ENCODE assay signal across 15 mouse cellular contexts in genomic region chr2:38560296-38561227, GRCm38 (mm10). TPM values are rescaled to one million over a fixed set of nuclear protein-coding genes. Genes with fewer than 3 reads are reported as not detected.
DNase-seq lines count a peak whose midpoint lies in the region; ATAC-seq and TF ChIP-seq lines count a peak whose summit lies in the region.
"Had no signal": no experiment of that assay in that cellular context is flagged by ENCODE, and none has a peak within 500 bp of the region (broad histone marks: within the 10 kb centered on the region; RNA-seq: fewer than 3 reads in every experiment).

No protein-coding gene starts in this region.

- no peaks in the 10 kb centered on the region for H3K9me3 ChIP-seq in heart, embryonic 12.5 days (replicated peaks)
- H3K9me3 ChIP-seq in E14TG2a.4 (ENCODE audit: low read length): no peaks in the 10 kb centered on the region; the same call in 1 of the 2 replicates
- no peaks in the 10 kb centered on the region for H3K9me3 ChIP-seq in embryonic facial prominence, embryonic 10.5 days
- no peaks in the 10 kb centered on the region for H3K9me3 ChIP-seq in hindbrain, embryonic 16.5 days (ENCODE audit: control insufficient read depth, low read length)
- H3K9me3 ChIP-seq: neural tube, embryonic 12.5 days had no signal

- WGBS in heart, embryonic 12.5 days: 69% methylated on average over 17 of the region's 17 CpGs
- 79% methylated on average over 17 of the region's 17 CpGs for WGBS in heart, adult 2 months
- 62% methylated on average over 17 of the region's 17 CpGs for WGBS in embryonic facial prominence, embryonic 10.5 days
- 37% methylated on average over 17 of the region's 17 CpGs for WGBS in hindbrain, embryonic 16.5 days

- intact Hi-C loops in heart, adult 2 months (cut with DNase I): no loop called here

- no peak overlapping the region; the same call in 1 of the 2 replicates for H3K27ac ChIP-seq in heart, embryonic 12.5 days (ENCODE audit: poor library complexity, severe bottlenecking)
- no peak overlapping the region for H3K27ac ChIP-seq in heart, adult 2 months
- no peak overlapping the region; the same call in 1 of the 2 replicates for H3K27ac ChIP-seq in embryonic facial prominence, embryonic 10.5 days (replicated peaks)
- H3K27ac ChIP-seq in hindbrain, embryonic 16.5 days (ENCODE audit: low read depth, low read length): no peak overlapping the region
- H3K27ac ChIP-seq: neural tube, embryonic 12.5 days had no signal

- H3K79me2 ChIP-seq in heart, adult 2 months (replicated peaks; ENCODE audit: control insufficient read depth, insufficient read depth, low read length): no peaks in the 10 kb centered on the region

- H3K9ac ChIP-seq in heart, embryonic 12.5 days: no peak overlapping the region
- H3K9ac ChIP-seq in heart, adult 2 months (ENCODE audit: low read depth, low read length): no peak overlapping the region
- H3K9ac ChIP-seq in hindbrain, embryonic 16.5 days (ENCODE audit: low read depth, low read length): no peak overlapping the region
- H3K9ac ChIP-seq: liver, postnatal 0 days; neural tube, embryonic 12.5 days had no signal

- TF ChIP-seq CTCF in heart, adult 2 months (IDR thresholded peaks at IDR 0.05): no peak
- TF ChIP-seq CTCF in E14TG2a.4 (conservative IDR thresholded peaks at IDR 0.05; ENCODE audit: low read length): no peak

- 0 out of 2 replicates have a peak, but pooled peaks have one; percentile 12 for ATAC-seq in heart, embryonic 12.5 days (ENCODE audit: insufficient number of reproducible peaks, low FRiP score)
- peak; percentile 35; the same call in 1 of the 2 replicates for ATAC-seq in hindbrain, embryonic 16.5 days
- ATAC-seq: liver, postnatal 0 days had no signal

- peaks cover 25% of the 10 kb centered on the region for H3K4me1 ChIP-seq in heart, embryonic 12.5 days (replicated peaks)
- no peaks in the 10 kb centered on the region for H3K4me1 ChIP-seq in heart, adult 2 months (ENCODE audit: control insufficient read depth, insufficient read depth, low read length)
- peaks cover 78% of the 10 kb centered on the region for H3K4me1 ChIP-seq in E14TG2a.4 (replicated peaks; ENCODE audit: low read depth, low read length)
- H3K4me1 ChIP-seq in embryonic facial prominence, embryonic 10.5 days: peaks cover 14% of the 10 kb centered on the region
- H3K4me1 ChIP-seq in hindbrain, embryonic 16.5 days (ENCODE audit: control insufficient read depth, insufficient read depth, low read depth, low read length): 0 out of 2 replicates have a peak, but pooled peaks cover 3% of the 10 kb centered on the region

- H3K27me3 ChIP-seq in heart, embryonic 12.5 days (replicated peaks): no peaks in the 10 kb centered on the region
- no peaks in the 10 kb centered on the region for H3K27me3 ChIP-seq in heart, adult 2 months (ENCODE audit: control insufficient read depth, insufficient read depth, low read length)
- H3K27me3 ChIP-seq in E14TG2a.4 (ENCODE audit: insufficient read depth, low read length): no peaks in the 10 kb centered on the region
- no peaks in the 10 kb centered on the region for H3K27me3 ChIP-seq in embryonic facial prominence, embryonic 10.5 days (replicated peaks; ENCODE audit: low read depth, poor library complexity, severe bottlenecking)
- H3K27me3 ChIP-seq in hindbrain, embryonic 16.5 days (replicated peaks; ENCODE audit: control insufficient read depth, insufficient read depth, low read length): no peaks in the 10 kb centered on the region
- H3K27me3 ChIP-seq: neural tube, embryonic 12.5 days had no signal

- DNase-seq in heart, adult 2 months: no peak
- DNase-seq in embryonic facial prominence, embryonic 10.5 days (ENCODE audit: low spot score): peak; percentile 22
- DNase-seq in gastrocnemius, postnatal 4 days (ENCODE audit: low spot score in 2 of 2): no peak
- DNase-seq in adrenal gland, postnatal 10 days: no peak
- DNase-seq in embryo, embryonic 10 days (ENCODE audit: low spot score): no peak
- DNase-seq: B cell, adult 2 months; cerebellum, adult 9-11 months; gastrocnemius, postnatal 25 days; layer of hippocampus, postnatal 36 days; liver, postnatal 0 days; thymus, adult 2 months had no signal

- H3K4me2 ChIP-seq in heart, embryonic 12.5 days: no peak overlapping the region
- no peak overlapping the region for H3K4me2 ChIP-seq in hindbrain, embryonic 16.5 days (ENCODE audit: low read length)
- H3K4me2 ChIP-seq: neural tube, embryonic 12.5 days had no signal

- no peak for TF ChIP-seq EP300 in heart, adult 2 months (IDR thresholded peaks at IDR 0.05; ENCODE audit: insufficient read depth, low read depth, low read length)

- no peak overlapping the region for H3K4me3 ChIP-seq in heart, embryonic 12.5 days
- H3K4me3 ChIP-seq in heart, adult 2 months: no peak overlapping the region
- peak overlapping the region; percentile 58 for H3K4me3 ChIP-seq in E14TG2a.4 (replicated peaks; ENCODE audit: low read length)
- no peak overlapping the region for H3K4me3 ChIP-seq in embryonic facial prominence, embryonic 10.5 days
- H3K4me3 ChIP-seq in hindbrain, embryonic 16.5 days (ENCODE audit: low read length): no peak overlapping the region
- H3K4me3 ChIP-seq: neural tube, embryonic 12.5 days had no signal

- H3K36me3 ChIP-seq in heart, embryonic 12.5 days: peaks cover 57% of the 10 kb centered on the region
- H3K36me3 ChIP-seq in heart, adult 2 months (ENCODE audit: control insufficient read depth, insufficient read depth, low read length): no peaks in the 10 kb centered on the region
- H3K36me3 ChIP-seq in E14TG2a.4 (ENCODE audit: insufficient read depth, low read length): peaks cover 55% of the 10 kb centered on the region
- H3K36me3 ChIP-seq in embryonic facial prominence, embryonic 10.5 days (replicated peaks): peaks cover 67% of the 10 kb centered on the region
- H3K36me3 ChIP-seq in hindbrain, embryonic 16.5 days (ENCODE audit: control insufficient read depth, insufficient read depth, low read length): peaks cover 3% of the 10 kb centered on the region; the same call in 1 of the 2 replicates

- no peak for TF ChIP-seq POLR2A in heart, adult 2 months (IDR thresholded peaks at IDR 0.05; ENCODE audit: insufficient read depth, low read depth, low read length)

RNA-seq across cellular contexts. Expression of gene Nek6, which starts 49.1 kb away (rescaled TPM):
- polyA plus RNA-seq in heart, embryonic 12.5 days (2016; fragmentation: Nextera tagmentation; extraction: Ambion mirVana): 71.8 and 79.2 TPM in 2 replicates
- 1 to 10 TPM; 2.9 to 3.3 TPM for total RNA-seq in heart, adult 2 months (2021)
- polyA plus RNA-seq in heart, adult 2 months (2012; rRNA removed): 5.5 and 5.8 TPM in 2 replicates
- polyA plus RNA-seq in embryonic facial prominence, embryonic 10.5 days (2016; fragmentation: Nextera tagmentation; extraction: Ambion mirVana): 85.4 and 85.8 TPM in 2 replicates
- polyA plus RNA-seq in hindbrain, embryonic 16.5 days (2015; fragmentation: Nextera tagmentation; extraction: Ambion mirVana): 65.4 and 72.4 TPM in 2 replicates
- total RNA-seq in gastrocnemius, postnatal 4 days (2021): 10 to 100 TPM; 21.3 to 26.0 TPM
- total RNA-seq in adrenal gland, postnatal 10 days (2021): 10 to 100 TPM; 18.9 to 19.4 TPM
